Mouse (Mus musculus) hindlimb bud, embryonic 11.5 days (tissue): ENCODE data around the gene Nfatc2.

Experiments
- DNase-seq: peaks from one replicate; pipeline ENCODE4 v3.0.0-alpha.2; 2012; ENCODE audit warnings: low read depth, low spot score; ENCODE audit errors: extremely low spot score

Gene Nfatc2

GRCm38 (mm10) chr2:168601491-168602386 is at the start of gene Nfatc2:
Gene Nfatc2 (minus strand): TSS chr2:168601657.
- DNase-seq, result peak; percentile 63

- DNase-seq, result no peak
These were observed 46.7 kb upstream of the Nfatc2 start for GRCm38 (mm10) chr2:168648171-168648570.

GRCm38 (mm10) chr2:168644855-168645254 is 43.4 kb upstream of the Nfatc2 start:
- DNase-seq, result no peak

DNA sequence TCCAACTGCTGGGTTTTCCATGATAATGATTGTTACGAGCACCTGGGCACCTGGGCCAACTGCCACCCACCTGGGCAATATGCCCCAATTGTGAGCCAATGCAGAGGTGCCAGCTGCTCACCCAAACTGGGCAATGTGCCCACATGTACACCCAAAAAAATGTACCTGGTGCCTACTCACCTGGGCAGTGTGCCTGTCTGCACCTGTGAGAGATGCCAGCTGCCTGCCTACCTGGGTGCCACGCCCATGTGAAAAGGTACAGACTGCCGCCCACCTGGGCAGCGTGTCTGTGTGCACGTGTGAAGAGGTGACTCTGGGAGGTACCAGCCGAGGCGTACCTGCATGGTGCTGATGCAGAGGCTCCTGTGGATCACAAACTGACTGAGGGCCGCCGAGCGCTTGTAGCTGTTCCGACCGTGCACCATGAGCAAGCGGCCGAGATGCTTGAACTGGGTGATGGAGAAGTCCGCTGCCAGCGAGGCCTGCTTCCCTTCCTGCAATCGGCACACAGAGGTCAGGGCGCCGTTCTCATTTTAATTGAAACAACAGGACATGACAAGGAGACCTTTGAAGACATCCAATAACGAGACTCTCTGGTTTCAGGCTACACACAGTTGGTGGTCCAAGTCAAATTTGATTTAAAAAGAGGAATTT is 42.2 kb upstream of the Nfatc2 start:
- DNase-seq, result no peak

- no peak for DNase-seq
These were observed 40.7 kb upstream of the Nfatc2 start for GRCm38 (mm10) chr2:168642187-168642586.

DNA sequence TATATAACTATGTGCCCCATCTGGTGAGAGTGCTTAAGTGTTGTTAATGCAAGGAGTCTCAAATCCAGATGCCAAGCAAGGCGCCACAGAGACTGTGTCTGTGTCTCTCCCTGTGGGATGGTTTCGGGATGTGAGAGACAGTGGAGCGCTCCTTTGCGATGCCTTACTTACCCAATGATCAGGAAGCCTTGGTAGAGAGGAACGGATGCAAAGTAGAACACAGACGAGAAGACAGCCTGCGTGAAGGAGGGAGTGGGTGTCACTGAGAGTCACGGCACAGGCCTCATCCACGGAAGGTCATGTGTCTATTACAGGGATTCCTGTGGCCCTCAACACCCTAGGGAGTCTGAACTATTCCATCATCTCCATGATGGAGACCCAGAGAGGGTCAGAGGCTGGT is 39.0 kb upstream of the Nfatc2 start:
- no peak for DNase-seq

- no peak for DNase-seq
These were observed 33.4 kb upstream of the Nfatc2 start for GRCm38 (mm10) chr2:168634881-168635280.

DNA sequence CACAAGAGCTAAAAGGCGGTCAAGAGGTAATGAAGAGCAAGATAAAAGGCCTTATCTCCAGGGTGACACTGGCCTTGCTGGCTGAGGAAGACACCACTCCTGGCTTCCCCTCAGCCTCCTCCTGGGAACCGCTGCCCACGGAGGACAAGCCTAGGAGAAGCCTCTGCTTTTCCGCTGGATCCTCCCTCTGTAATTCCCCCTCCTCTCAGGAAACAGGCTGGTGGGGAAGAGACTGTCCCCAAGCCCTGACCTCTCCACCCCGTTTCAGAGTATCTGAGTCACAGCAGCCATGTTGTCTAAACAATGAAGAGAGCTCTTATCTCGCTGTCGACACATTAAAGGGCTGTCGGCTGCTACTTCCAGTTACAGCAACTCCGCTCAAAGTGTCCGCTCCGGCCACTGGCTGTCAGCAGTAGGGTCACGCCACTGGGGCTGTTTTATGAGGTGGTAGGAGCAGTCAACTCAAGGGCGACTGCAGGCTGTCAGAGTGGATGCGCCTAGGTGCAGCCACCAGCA is 31.9 kb upstream of the Nfatc2 start:
- DNase-seq, result no peak

DNA sequence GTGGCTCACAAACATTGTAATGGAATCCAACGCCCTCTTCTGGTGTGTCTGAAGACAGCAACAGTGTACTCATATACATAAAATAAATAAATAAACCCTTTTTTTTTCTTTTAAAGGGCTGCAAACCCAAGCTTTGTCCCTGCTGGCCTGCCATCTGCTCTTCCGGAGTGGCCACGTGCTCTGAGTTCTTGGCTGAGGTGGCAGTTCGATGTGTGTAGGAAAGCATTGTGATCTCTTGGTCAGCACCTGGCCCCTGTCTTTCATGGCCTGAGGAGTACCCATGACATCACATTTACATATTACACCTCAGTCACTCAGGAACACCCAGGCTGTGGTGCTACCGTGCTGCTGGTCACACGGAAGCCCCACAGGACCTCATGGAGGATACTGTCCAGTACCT is 31.1 kb upstream of the Nfatc2 start:
- DNase-seq, result no peak

- no peak for DNase-seq
These were observed 27.3 kb upstream of the Nfatc2 start for GRCm38 (mm10) chr2:168628787-168629186.

DNA sequence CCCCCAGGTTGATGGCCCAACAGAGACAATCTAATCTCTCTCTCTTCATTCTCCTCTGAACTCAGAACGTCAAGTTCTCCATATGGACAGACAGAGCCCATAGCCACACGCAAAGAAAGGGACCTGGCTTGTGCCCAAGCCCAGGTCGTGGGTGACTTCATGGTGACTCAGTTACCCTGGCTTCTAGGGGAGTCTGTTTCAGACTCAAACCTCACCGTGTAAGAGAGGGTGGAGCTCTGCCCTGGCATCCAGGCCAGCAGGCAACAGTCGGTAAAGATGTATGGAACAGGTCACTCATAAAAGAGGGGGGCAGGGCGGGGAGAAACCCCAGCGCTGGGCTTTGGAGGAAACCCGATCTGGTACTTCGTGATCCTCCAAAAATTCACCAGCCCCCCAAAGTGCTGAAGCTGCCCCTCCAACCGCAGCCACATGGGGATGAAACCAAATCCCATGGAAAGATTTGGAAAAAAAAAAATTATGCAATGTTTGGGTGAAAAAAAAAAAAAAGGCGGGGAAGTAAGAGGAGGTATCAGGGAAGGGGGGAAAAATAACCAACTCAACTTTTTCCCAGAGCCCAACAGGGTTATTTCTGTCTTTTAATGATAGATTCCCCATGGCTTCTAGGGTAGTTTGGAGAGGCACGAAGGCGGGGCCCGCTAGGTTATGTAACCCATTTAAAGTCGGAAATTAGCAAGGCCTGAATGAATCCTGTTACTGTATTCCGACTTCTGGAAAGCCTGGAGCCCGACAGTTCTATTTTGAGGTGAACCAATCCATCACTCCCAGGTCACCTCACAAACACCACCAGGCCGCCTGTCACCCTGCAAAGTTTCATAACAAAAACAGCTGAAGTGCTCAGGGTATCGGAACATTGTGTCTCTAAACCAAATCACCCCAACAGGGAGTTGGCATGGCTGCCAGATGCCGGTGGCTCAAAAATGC is 26.6 kb upstream of the Nfatc2 start:
- no peak for DNase-seq

DNA sequence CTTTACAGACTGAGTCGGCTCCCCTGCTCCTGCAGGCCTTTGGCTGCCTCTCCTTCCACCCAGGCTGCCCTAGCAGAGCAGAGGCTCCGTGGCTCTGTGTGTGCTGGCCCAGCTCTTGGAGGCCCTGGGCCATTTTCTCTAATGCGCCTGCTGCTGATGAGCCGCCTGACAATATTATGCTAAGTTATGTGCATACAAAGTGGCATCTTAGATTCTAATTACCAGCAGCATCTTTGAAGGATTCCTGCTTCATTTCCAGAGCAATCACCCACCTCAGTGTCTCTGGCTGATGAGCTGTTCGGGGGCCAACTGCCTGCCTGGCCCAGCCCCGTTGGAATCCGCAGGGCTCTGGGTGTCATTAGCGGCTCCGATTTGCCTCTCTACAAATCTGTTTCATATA is 24.9 kb upstream of the Nfatc2 start:
- DNase-seq, result no peak

- no peak for DNase-seq
These were observed 23.6 kb upstream of the Nfatc2 start for GRCm38 (mm10) chr2:168625091-168625490.

GRCm38 (mm10) chr2:168621111-168621802 is 19.8 kb upstream of the Nfatc2 start:
- DNase-seq, result no peak

- peak; percentile 68 for DNase-seq
These were observed 16.8 kb upstream of the Nfatc2 start for GRCm38 (mm10) chr2:168618205-168618717.

- no peak for DNase-seq
These were observed 13.7 kb upstream of the Nfatc2 start for GRCm38 (mm10) chr2:168615160-168615559.

GRCm38 (mm10) chr2:168614170-168614872 is 12.9 kb upstream of the Nfatc2 start:
- DNase-seq, result no peak

DNA sequence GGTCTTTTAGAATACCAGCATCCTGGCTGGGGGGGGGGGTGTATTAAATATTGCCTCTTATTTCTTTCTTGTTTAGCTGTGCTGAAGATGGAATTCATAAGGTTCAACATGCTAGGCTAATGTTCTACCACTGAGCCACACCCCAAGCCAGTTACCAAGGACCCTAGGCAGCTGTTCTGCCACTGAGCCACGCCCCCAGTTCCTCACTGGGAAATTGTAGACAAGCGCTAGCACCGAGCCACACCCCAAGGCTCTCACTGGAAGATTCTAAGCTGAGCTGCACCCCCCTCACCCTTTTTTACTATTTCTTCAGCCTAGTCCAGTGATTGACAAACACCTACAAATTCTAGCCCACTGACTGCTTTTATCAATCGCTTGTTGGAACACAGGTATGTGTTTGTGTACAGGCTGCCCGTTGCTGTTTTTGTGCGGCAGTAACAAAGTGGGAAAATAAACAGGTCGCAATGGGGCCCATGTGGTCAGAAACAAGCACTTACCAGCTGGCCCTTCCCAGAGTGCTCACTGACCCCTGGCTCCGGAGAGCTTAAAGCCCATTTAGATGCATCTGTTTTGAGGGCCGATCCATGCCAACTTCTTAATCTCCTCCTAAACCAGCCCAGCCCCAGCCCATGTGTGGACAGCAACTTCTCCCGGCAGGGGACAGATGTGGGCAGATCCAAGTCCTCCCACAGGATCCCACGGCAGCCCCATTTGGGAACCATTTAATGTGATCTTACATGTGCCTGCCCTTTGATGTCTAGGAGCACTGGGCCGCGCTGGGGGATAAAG is 11.8 kb upstream of the Nfatc2 start:
- no peak for DNase-seq

- no peak for DNase-seq
These were observed 9.5 kb upstream of the Nfatc2 start for GRCm38 (mm10) chr2:168610941-168611340.
